Mouse (Mus musculus): ENCODE results near the gene Epb41. TPM values are rescaled to one million over a fixed set of nuclear protein-coding genes. Genes with fewer than 3 reads are reported as not detected.
A peak's percentile ranks its signal among the peaks of the same experiment; 100 is the strongest.

The Epb41 gene
- polyA plus RNA-seq, 1 experiment from 2014 or later, result 123 TPM

GRCm38 (mm10) chr4:131918711-131919500 is 156.2 kb downstream of the Epb41 start:
- peaks cover 12% of the 10 kb centered on the region for H3K36me3 ChIP-seq
- peak; percentile 56 for DNase-seq (ENCODE audit: low spot score)
- H3K27ac ChIP-seq (replicated peaks), result peak overlapping the region; percentile 46; the same call in 1 of the 2 replicates
- peaks cover 76% of the 10 kb centered on the region for H3K4me1 ChIP-seq
- 6% methylated on average over 15 of the region's 15 CpGs for WGBS
- peak overlapping the region; percentile 29 for H3K4me3 ChIP-seq
- H3K9me3 ChIP-seq (replicated peaks), result no peaks in the 10 kb centered on the region
- peaks cover 99% of the 10 kb centered on the region for H3K27me3 ChIP-seq (ENCODE audit: low read depth, poor library complexity, severe bottlenecking)

- Histone ChIP-seq H3K27ac (replicated peaks) (no peak overlapping the region), H3K4me3 (no peak overlapping the region), H3K27me3 (ENCODE audit: low read depth, poor library complexity, severe bottlenecking) (peaks cover 99% of the 10 kb centered on the region), H3K4me1 (peaks cover 84% of the 10 kb centered on the region), H3K9me3 (replicated peaks) (no peaks in the 10 kb centered on the region), H3K36me3 (peaks cover 6% of the 10 kb centered on the region)
- DNase-seq (ENCODE audit: low spot score), result no peak
- whole genome bisulfite sequencing, result 48% methylated on average over 7 of the region's 7 CpGs
Measured at GRCm38 (mm10) chr4:131918026-131918533, 157.0 kb downstream of the Epb41 start.

- peaks cover 99% of the 10 kb centered on the region for H3K27me3 ChIP-seq (ENCODE audit: low read depth, poor library complexity, severe bottlenecking)
- no peak overlapping the region for H3K27ac ChIP-seq (replicated peaks)
- H3K36me3 ChIP-seq, result no peaks in the 10 kb centered on the region
- no peak for DNase-seq (ENCODE audit: low spot score)
- WGBS, result 77% methylated on average over 10 of the region's 10 CpGs
- H3K4me3 ChIP-seq, result no peak overlapping the region
- H3K4me1 ChIP-seq, result peaks cover 77% of the 10 kb centered on the region
- H3K9me3 ChIP-seq (replicated peaks), result no peaks in the 10 kb centered on the region
Measured at GRCm38 (mm10) chr4:131917010-131917555, 158.0 kb downstream of the Epb41 start.

- Histone ChIP-seq H3K27ac (replicated peaks) (no peak overlapping the region), H3K4me3 (peak overlapping the region; percentile 49; the same call in 1 of the 2 replicates), H3K4me1 (peaks cover 73% of the 10 kb centered on the region), H3K9me3 (replicated peaks) (no peaks in the 10 kb centered on the region), H3K36me3 (no peaks in the 10 kb centered on the region), H3K27me3 (ENCODE audit: low read depth, poor library complexity, severe bottlenecking) (peaks cover 99% of the 10 kb centered on the region)
- 5% methylated on average over 15 of the region's 15 CpGs for WGBS
- peak; percentile 82 for DNase-seq (ENCODE audit: low spot score)
Measured at GRCm38 (mm10) chr4:131916425-131916824, 158.7 kb downstream of the Epb41 start.

- Histone ChIP-seq H3K9me3 (replicated peaks) (no peaks in the 10 kb centered on the region), H3K4me1 (peaks cover 73% of the 10 kb centered on the region), H3K27me3 (ENCODE audit: low read depth, poor library complexity, severe bottlenecking) (peaks cover 99% of the 10 kb centered on the region), H3K4me3 (peak overlapping the region; percentile 49), H3K27ac (replicated peaks) (no peak overlapping the region), H3K36me3 (no peaks in the 10 kb centered on the region)
- WGBS, result 13% methylated on average over 13 of the region's 13 CpGs
- peak; percentile 27 for DNase-seq (ENCODE audit: low spot score)
Measured at GRCm38 (mm10) chr4:131915821-131916328, 159.2 kb downstream of the Epb41 start.

GRCm38 (mm10) chr4:131914891-131915469 is 160.1 kb downstream of the Epb41 start:
- Histone ChIP-seq H3K36me3 (no peaks in the 10 kb centered on the region), H3K27ac (replicated peaks) (0 out of 2 replicates have a peak overlapping the region, but pooled peaks have one; percentile 33), H3K9me3 (replicated peaks) (no peaks in the 10 kb centered on the region), H3K4me1 (peaks cover 73% of the 10 kb centered on the region), H3K4me3 (peak overlapping the region; percentile 49), H3K27me3 (ENCODE audit: low read depth, poor library complexity, severe bottlenecking) (peaks cover 90% of the 10 kb centered on the region)
- DNase-seq (ENCODE audit: low spot score), result peak; percentile 56
- under 1% methylated on average over 31 of the region's 31 CpGs for WGBS

GRCm38 (mm10) chr4:131914046-131914643 is 161.0 kb downstream of the Epb41 start:
- peaks cover 72% of the 10 kb centered on the region for H3K4me1 ChIP-seq
- peak; percentile 43 for DNase-seq (ENCODE audit: low spot score)
- no peaks in the 10 kb centered on the region for H3K36me3 ChIP-seq
- 0 out of 2 replicates have a peak overlapping the region, but pooled peaks have one; percentile 16 for H3K4me3 ChIP-seq
- H3K27ac ChIP-seq (replicated peaks), result no peak overlapping the region
- peaks cover 82% of the 10 kb centered on the region for H3K27me3 ChIP-seq (ENCODE audit: low read depth, poor library complexity, severe bottlenecking)
- 9% methylated on average over 9 of the region's 9 CpGs for WGBS
- H3K9me3 ChIP-seq (replicated peaks), result no peaks in the 10 kb centered on the region

- H3K9me3 ChIP-seq (replicated peaks), result no peaks in the 10 kb centered on the region
- H3K36me3 ChIP-seq, result no peaks in the 10 kb centered on the region
- H3K27ac ChIP-seq (replicated peaks), result no peak overlapping the region
- H3K27me3 ChIP-seq (ENCODE audit: low read depth, poor library complexity, severe bottlenecking), result peaks cover 76% of the 10 kb centered on the region
- H3K4me3 ChIP-seq, result no peak overlapping the region
- peaks cover 65% of the 10 kb centered on the region for H3K4me1 ChIP-seq
- DNase-seq (ENCODE audit: low spot score), result no peak
- WGBS, result 51% methylated on average over 10 of the region's 10 CpGs
Measured at GRCm38 (mm10) chr4:131913526-131913925, 161.6 kb downstream of the Epb41 start.

- peaks cover 57% of the 10 kb centered on the region for H3K4me1 ChIP-seq
Measured at GRCm38 (mm10) chr4:131911521-131911920, 163.6 kb downstream of the Epb41 start.

GRCm38 (mm10) chr4:131910237-131910994 is 164.7 kb downstream of the Epb41 start:
- H3K27me3 ChIP-seq (ENCODE audit: low read depth, poor library complexity, severe bottlenecking), result peaks cover 45% of the 10 kb centered on the region
- peaks cover 46% of the 10 kb centered on the region for H3K4me1 ChIP-seq
- 21% methylated on average over 19 of the region's 21 CpGs for WGBS
- no peaks in the 10 kb centered on the region; the same call in 1 of the 2 replicates for H3K9me3 ChIP-seq (replicated peaks)
- H3K36me3 ChIP-seq, result peaks cover 11% of the 10 kb centered on the region
- peak overlapping the region; percentile 18 for H3K4me3 ChIP-seq
- peak; percentile 34 for DNase-seq (ENCODE audit: low spot score)
- peak overlapping the region; percentile 69; the same call in 1 of the 2 replicates for H3K27ac ChIP-seq (replicated peaks)

More at GRCm38 (mm10) chr4:131911521-131911920, 163.6 kb downstream of the Epb41 start:
- H3K27ac ChIP-seq (replicated peaks), result no peak overlapping the region
- no peak overlapping the region for H3K4me3 ChIP-seq
- H3K9me3 ChIP-seq (replicated peaks), result no peaks in the 10 kb centered on the region; the same call in 1 of the 2 replicates
- WGBS, result 57% methylated on average over 3 of the region's 5 CpGs
- H3K36me3 ChIP-seq, result no peaks in the 10 kb centered on the region
- peaks cover 56% of the 10 kb centered on the region for H3K27me3 ChIP-seq (ENCODE audit: low read depth, poor library complexity, severe bottlenecking)
- no peak for DNase-seq (ENCODE audit: low spot score)

- WGBS, result 91% methylated on average over 3 of the region's 3 CpGs
- Histone ChIP-seq H3K27ac (replicated peaks) (no peak overlapping the region), H3K27me3 (ENCODE audit: low read depth, poor library complexity, severe bottlenecking) (peaks cover 20% of the 10 kb centered on the region), H3K36me3 (peaks cover 35% of the 10 kb centered on the region), H3K9me3 (replicated peaks) (no peaks in the 10 kb centered on the region; the same call in 1 of the 2 replicates), H3K4me1 (peaks cover 24% of the 10 kb centered on the region), H3K4me3 (no peak overlapping the region)
- DNase-seq (ENCODE audit: low spot score), result no peak
Measured at GRCm38 (mm10) chr4:131907912-131908311, 167.2 kb downstream of the Epb41 start.
